Mouse (Mus musculus) inflammation-experienced regulatory T-cells (primary cell): ENCODE data around the gene Rnf168. TPM values are rescaled to one million over a fixed set of nuclear protein-coding genes. Genes with fewer than 3 reads are reported as not detected.

ENCODE experiments used
- polyA plus RNA-seq, 2 experiments: library from polyadenylated mRNA; unstranded; fragments of 100-300 nt; shearing (Covaris generic); gene quantifications; one replicate each; pipeline ENCODE4 v1.2.1; 2017

Rnf168 gene
- polyA plus RNA-seq = 10 to 100 TPM; 16.5 to 20.2 TPM

GRCm38 (mm10) chr16:32277308-32278256 is at the start of gene Rnf168:
Rnf168 (plus strand) TSS chr16:32277459.

GRCm38 (mm10) chr16:32246952-32247370 is 30.3 kb upstream of the Rnf168 start, which contains the start of the genes Fbxo45 and Wdr53:
Fbxo45 (minus strand) TSS chr16:32247158.
Wdr53 (plus strand) TSS chr16:32247227.

GRCm38 (mm10) chr16:32271291-32271690 is 6.0 kb upstream of the Rnf168 start, which contains the start of gene Smco1:
Smco1 (plus strand) TSS chr16:32271468.

GRCm38 (mm10) chr16:32332040-32332555 is 54.8 kb downstream of the Rnf168 start, which contains the start of gene Ubxn7:
Ubxn7 (plus strand) TSS chr16:32332257.

Other genes starting within 250 kb of the Rnf168 start
- gene Pak2, start 198.1 kb upstream of the Rnf168 start, polyA plus RNA-seq = 100 to 1,000 TPM; 124 to 142 TPM
- 100 to 1,000 TPM; 161 to 181 TPM for gene Pigx, start 177.7 kb upstream of the Rnf168 start, polyA plus RNA-seq
- gene Cep19, start 177.7 kb upstream of the Rnf168 start, polyA plus RNA-seq = 10 to 100 TPM; 28.6 to 34.3 TPM
- gene Nrros, start 111.9 kb upstream of the Rnf168 start, polyA plus RNA-seq = 100 to 1,000 TPM in 1 of 2 experiments, 10 to 100 TPM in 1; 69.0 to 105 TPM
- gene Bex6, start 97.6 kb upstream of the Rnf168 start, polyA plus RNA-seq = not detected
- gene Fbxo45, start 30.3 kb upstream of the Rnf168 start, polyA plus RNA-seq = 10 to 100 TPM; 14.9 to 19.6 TPM
- 10 to 100 TPM; 22.1 to 22.4 TPM for gene Wdr53, start 30.2 kb upstream of the Rnf168 start, polyA plus RNA-seq
- gene Smco1, start 6.0 kb upstream of the Rnf168 start, polyA plus RNA-seq = under 1 TPM; 0.18 to 0.27 TPM
- gene Ubxn7, start 54.8 kb downstream of the Rnf168 start, polyA plus RNA-seq = 10 to 100 TPM; 20.9 to 21.8 TPM
- gene Tm4sf19, start 123.0 kb downstream of the Rnf168 start, polyA plus RNA-seq = not detected
- 1 to 10 TPM; 2.8 to 6.4 TPM for gene Tctex1d2, start 142.2 kb downstream of the Rnf168 start, polyA plus RNA-seq
- gene Pcyt1a, start 153.5 kb downstream of the Rnf168 start, polyA plus RNA-seq = 10 to 100 TPM; 13.0 to 14.8 TPM
- not detected for gene Slc51a, start 210.4 kb downstream of the Rnf168 start, polyA plus RNA-seq
- gene Zdhhc19, start 218.8 kb downstream of the Rnf168 start, polyA plus RNA-seq = under 1 TPM; 0.40 to 0.95 TPM